Mouse (Mus musculus) neural tube, embryonic 14.5 days (tissue): ENCODE measurements around the gene Olfr1303. TPM values are rescaled to one million over a fixed set of nuclear protein-coding genes. Genes with fewer than 3 reads are reported as not detected.

Experiments
- ATAC-seq: fragments of 200-750 bp; cut with Nextera tagmentation; 2 replicates; pipeline ENCODE4 v1.8.0; 2017; ENCODE audit warnings: low read depth, mild to moderate bottlenecking, moderate TSS enrichment, moderate library complexity
- H3K27ac ChIP-seq: fragments of 300-500 bp; sonication (generic); 2 replicates; pipeline ENCODE4 v1.5.1; 2014; ENCODE audit warnings: low read depth, mild to moderate bottlenecking, control low read depth, low read length, moderate library complexity, mixed read lengths
- H3K27me3 ChIP-seq: fragments of 300-500 bp; sonication (generic); 2 replicates; pipeline ENCODE4 v1.6.1; 2014; ENCODE audit warnings: low read length; ENCODE audit not compliant: control insufficient read depth, insufficient read depth
- H3K36me3 ChIP-seq: fragments of 300-500 bp; sonication (generic); 2 replicates; pipeline ENCODE4 v1.6.1; 2014; ENCODE audit warnings: low read length, mixed read lengths; ENCODE audit not compliant: control insufficient read depth, insufficient read depth
- H3K4me1 ChIP-seq: fragments of 300-500 bp; sonication (generic); 2 replicates; pipeline ENCODE4 v1.6.1; 2014; ENCODE audit warnings: low read length; ENCODE audit not compliant: control insufficient read depth, insufficient read depth
- H3K4me2 ChIP-seq: fragments of 300-500 bp; sonication (generic); 2 replicates; pipeline ENCODE4 v1.6.1; 2014; ENCODE audit warnings: mild to moderate bottlenecking, low read depth, low read length, control low read depth
- H3K4me3 ChIP-seq: fragments of 300-500 bp; sonication (generic); 2 replicates; pipeline ENCODE4 v1.5.1; 2014; ENCODE audit warnings: low read depth, low read length, control low read depth, mixed read lengths
- H3K9ac ChIP-seq: fragments of 300-500 bp; sonication (generic); replicated peaks from 2 replicates; pipeline ENCODE4 v1.6.1; 2014; ENCODE audit warnings: low read depth, mild to moderate bottlenecking, control low read depth, low read length, mixed read lengths
- H3K9me3 ChIP-seq: fragments of 300-500 bp; sonication (generic); 2 replicates; pipeline ENCODE4 v1.6.1; 2016; ENCODE audit warnings: low read length; ENCODE audit not compliant: control insufficient read depth
- WGBS: fragments of 180-500 bp; shearing (Covaris S2); extraction: QIAGEN DNeasy Blood & Tissue Kit; methylation state at CpG from one replicate; pipeline ENCODE4 v1.1.7; 2014; 5-methylcytosine and 5-hydroxymethylcytosine counted together
- polyA plus RNA-seq: library from polyadenylated mRNA; unstranded; fragments of >200 nt; fragmentation: Nextera tagmentation; extraction: Ambion mirVana; gene quantifications from 2 replicates; pipeline ENCODE4 v1.2.1, GENCODE M21; 2014

The Olfr1303 gene
- polyA plus RNA-seq = not detected in 2 replicates

DNA sequence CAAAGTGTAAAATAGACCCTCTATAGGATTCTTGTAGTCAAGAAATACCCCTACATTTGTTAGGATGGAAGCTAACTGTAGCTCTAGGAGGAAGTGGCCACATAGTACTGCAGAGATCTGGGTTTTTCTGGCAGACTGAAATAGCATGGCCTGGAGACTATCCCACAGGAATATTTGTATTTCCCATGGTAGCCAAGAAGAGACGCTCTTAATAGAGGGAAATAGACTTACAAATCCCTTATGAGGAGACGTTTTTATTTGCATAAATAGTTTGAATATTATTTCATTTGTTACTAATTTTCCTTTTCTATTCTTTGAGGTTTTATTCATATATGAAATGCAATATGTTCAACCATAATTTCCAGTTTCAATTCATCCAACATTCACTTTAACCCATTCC, at the start of gene Olfr1303:
Olfr1303 (minus strand) TSS at position 101 of the 400 bp plus-strand sequence.
- no peaks in the 10 kb centered on the region for H3K4me1 ChIP-seq
- 82% methylated on average over 2 of the region's 2 CpGs for WGBS
- no peak for ATAC-seq

DNA sequence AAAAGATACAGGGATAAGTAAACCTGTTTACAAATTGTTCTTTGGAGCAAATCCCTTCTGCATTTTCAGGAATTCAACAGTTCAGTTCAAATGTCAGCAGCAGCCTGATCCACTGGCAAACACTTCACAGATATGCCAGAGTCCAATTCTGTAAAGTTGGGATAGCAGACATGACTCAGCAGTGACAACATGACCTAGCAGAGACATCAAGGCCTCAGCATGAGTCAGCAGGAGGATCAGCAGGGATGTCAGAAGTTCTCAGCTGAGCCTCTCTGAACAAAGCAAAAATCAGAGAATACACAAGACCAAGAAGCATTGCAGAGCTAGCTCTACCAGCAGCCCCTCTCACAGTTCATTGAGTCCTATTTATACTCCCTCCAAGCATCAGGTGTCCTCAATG, 7.2 kb downstream of the Olfr1303 start:
- Histone ChIP-seq H3K9me3 (no peaks in the 10 kb centered on the region), H3K36me3 (no peaks in the 10 kb centered on the region), H3K27me3 (no peaks in the 10 kb centered on the region), H3K4me2 (no peak overlapping the region), H3K9ac (no peak overlapping the region), H3K27ac (no peak overlapping the region), H3K4me1 (no peaks in the 10 kb centered on the region), H3K4me3 (no peak overlapping the region)
- ATAC-seq = no peak

More for the DNA sequence above, at the start of gene Olfr1303:
- Histone ChIP-seq H3K4me3 (no peak within 1 kb of the TSS), H3K27ac (no peak within 1 kb of the TSS), H3K4me2 (no peak within 1 kb of the TSS), H3K36me3 (no peaks in the 10 kb centered on the region), H3K9ac (no peak within 1 kb of the TSS), H3K27me3 (no peaks in the 10 kb centered on the region), H3K9me3 (no peaks in the 10 kb centered on the region)

DNA sequence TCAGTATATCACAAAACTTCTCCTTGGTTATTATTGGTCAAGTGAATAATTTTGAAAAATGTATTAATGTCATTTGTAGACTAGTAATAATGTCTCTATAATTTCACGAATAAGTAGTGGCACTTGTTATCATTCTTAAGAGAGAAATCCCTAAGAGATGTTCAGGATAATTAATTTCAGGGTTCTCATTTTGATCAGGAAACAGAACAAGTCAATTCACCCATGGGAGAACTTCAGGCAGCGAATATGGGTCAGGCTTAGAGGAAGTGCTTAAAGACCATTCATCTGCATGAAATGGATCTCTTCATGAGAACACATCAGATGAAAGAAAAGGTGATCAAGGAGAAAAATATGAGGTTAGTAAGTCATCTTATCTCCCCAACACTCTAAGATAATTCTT, 43.0 kb downstream of the Olfr1303 start, which contains the start of gene Olfr1302:
Olfr1302 (plus strand) TSS at position 301 of the 400 bp plus-strand sequence.
- Histone ChIP-seq H3K4me2 (no peak within 1 kb of the TSS), H3K9me3 (no peaks in the 10 kb centered on the region), H3K9ac (no peak within 1 kb of the TSS), H3K4me1 (no peaks in the 10 kb centered on the region), H3K27me3 (no peaks in the 10 kb centered on the region), H3K36me3 (no peaks in the 10 kb centered on the region), H3K4me3 (no peak within 1 kb of the TSS), H3K27ac (no peak within 1 kb of the TSS)
- no peak for ATAC-seq
- 87% methylated on average over 2 of the region's 2 CpGs for WGBS

Other genes with a start within 250 kb of the Olfr1303 start
- gene Olfr1297, start 193.8 kb downstream of the Olfr1303 start, polyA plus RNA-seq = not detected in 2 replicates
- gene Olfr1298, start 171.1 kb downstream of the Olfr1303 start, polyA plus RNA-seq = not detected in 2 replicates
- gene Olfr1299, start 158.9 kb downstream of the Olfr1303 start, polyA plus RNA-seq = not detected in 2 replicates
- not detected in 2 replicates for gene Olfr1301, start 69.3 kb downstream of the Olfr1303 start, polyA plus RNA-seq
- gene Olfr1302, start 42.9 kb downstream of the Olfr1303 start, polyA plus RNA-seq = not detected in 2 replicates
- not detected in 2 replicates for gene Olfr1305, start 56.8 kb upstream of the Olfr1303 start, polyA plus RNA-seq
- not detected in 2 replicates for gene Olfr1306, start 95.9 kb upstream of the Olfr1303 start, polyA plus RNA-seq
- 0.03 TPM in 1 of 2 replicates, not detected in the other for gene Olfr1307, start 129.1 kb upstream of the Olfr1303 start, polyA plus RNA-seq
- gene Olfr1308, start 144.6 kb upstream of the Olfr1303 start, polyA plus RNA-seq = not detected in 2 replicates
- gene Olfr1309, start 169.9 kb upstream of the Olfr1303 start, polyA plus RNA-seq = not detected in 2 replicates
- not detected in 2 replicates for gene Olfr1310, start 192.4 kb upstream of the Olfr1303 start, polyA plus RNA-seq
- gene Olfr1311, start 204.1 kb upstream of the Olfr1303 start, polyA plus RNA-seq = not detected in 2 replicates
- gene Olfr1312, start 229.9 kb upstream of the Olfr1303 start, polyA plus RNA-seq = not detected in 2 replicates